In genomic region chr6:52926947-52927346, GRCm38 (mm10) we compare ENCODE assay signal across 10 mouse cellular contexts.
DNase-seq lines count a peak whose midpoint lies in the region; ATAC-seq and TF ChIP-seq lines count a peak whose summit lies in the region.
"Had no signal": no experiment of that assay in that cellular context is flagged by ENCODE, and none has a peak within 500 bp of the region (broad histone marks: within the 10 kb centered on the region; RNA-seq: fewer than 3 reads in every experiment).

No protein-coding gene starts in this region.

- POLR2A ChIA-PET in Patski (lab: Charles Lee) = no interaction called here

- H3K4me3 ChIP-seq in gastrocnemius, adult 2 months = no peak overlapping the region
- no peak overlapping the region for H3K4me3 ChIP-seq in liver, embryonic 14.5 days (ENCODE audit: insufficient read depth in 1 of 2, low read depth in 2 of 2, low read length in 2 of 2)
- H3K4me3 ChIP-seq in liver, embryonic 11.5 days (ENCODE audit: low read depth, low read length) = no peak overlapping the region
- H3K4me3 ChIP-seq: hindbrain, embryonic 15.5 days; midbrain, embryonic 15.5 days had no signal

- ATAC-seq in liver, embryonic 14.5 days (ENCODE audit: insufficient read depth) = no peak
- ATAC-seq in liver, embryonic 11.5 days (replicated peaks; ENCODE audit: low FRiP score) = no peak
- no peak for ATAC-seq in Patski
- 0 out of 2 replicates have a peak, but pooled peaks have one; percentile 30 for ATAC-seq in megakaryocyte-erythroid progenitor cell, adult 5-6 weeks (replicated peaks; ENCODE audit: low FRiP score, low TSS enrichment, poor library complexity, severe bottlenecking)
- ATAC-seq: midbrain, embryonic 15.5 days had no signal

- H3K27ac ChIP-seq in gastrocnemius, adult 2 months = no peak overlapping the region
- H3K27ac ChIP-seq in liver, embryonic 14.5 days = no peak overlapping the region
- no peak overlapping the region for H3K27ac ChIP-seq in liver, embryonic 11.5 days (ENCODE audit: low read depth, low read length)
- H3K27ac ChIP-seq: hindbrain, embryonic 15.5 days; midbrain, embryonic 15.5 days had no signal

- no peak overlapping the region for H3K9ac ChIP-seq in liver, embryonic 14.5 days (replicated peaks)
- no peak overlapping the region for H3K9ac ChIP-seq in liver, embryonic 11.5 days (ENCODE audit: low read depth, low read length)
- H3K9ac ChIP-seq: hindbrain, embryonic 15.5 days; midbrain, embryonic 15.5 days had no signal

- H3K4me1 ChIP-seq in liver, embryonic 14.5 days (replicated peaks; ENCODE audit: control insufficient read depth in 2 of 2, insufficient read depth in 2 of 2, low read length in 1 of 2) = no peaks in the 10 kb centered on the region
- no peaks in the 10 kb centered on the region for H3K4me1 ChIP-seq in liver, embryonic 11.5 days (replicated peaks; ENCODE audit: control insufficient read depth, insufficient read depth, low read length)
- H3K4me1 ChIP-seq: hindbrain, embryonic 15.5 days; midbrain, embryonic 15.5 days had no signal

- intact Hi-C loops in gastrocnemius, adult 2 months (cut with DNase I) = loop anchor here (5.0 kb wide), 1 partner anchor 45 kb away; no protein-coding TSS in a partner anchor

- peak; percentile 51 for TF ChIP-seq CTCF in gastrocnemius, adult 2 months (IDR thresholded peaks at IDR 0.05)
- TF ChIP-seq CTCF in liver, embryonic 14.5 days (IDR thresholded peaks at IDR 0.05; ENCODE audit: low read depth) = peak; percentile 32
- TF ChIP-seq CTCF in Patski (IDR thresholded peaks at IDR 0.05) = peak; percentile 53

- no peak overlapping the region for H3K4me2 ChIP-seq in liver, embryonic 14.5 days (ENCODE audit: low read depth)
- H3K4me2 ChIP-seq in liver, embryonic 11.5 days = no peak overlapping the region
- H3K4me2 ChIP-seq: hindbrain, embryonic 15.5 days; midbrain, embryonic 15.5 days had no signal

- H3K27me3 ChIP-seq in liver, embryonic 14.5 days (ENCODE audit: control insufficient read depth, insufficient read depth, low read length) = no peaks in the 10 kb centered on the region
- no peaks in the 10 kb centered on the region for H3K27me3 ChIP-seq in liver, embryonic 11.5 days (replicated peaks; ENCODE audit: control insufficient read depth, insufficient read depth, low read length)
- H3K27me3 ChIP-seq in Patski = no peaks in the 10 kb centered on the region
- H3K27me3 ChIP-seq: hindbrain, embryonic 15.5 days; midbrain, embryonic 15.5 days had no signal

- H3K36me3 ChIP-seq in liver, embryonic 14.5 days (replicated peaks; ENCODE audit: control insufficient read depth, insufficient read depth, low read depth) = no peaks in the 10 kb centered on the region
- no peaks in the 10 kb centered on the region for H3K36me3 ChIP-seq in liver, embryonic 11.5 days (ENCODE audit: control insufficient read depth, insufficient read depth, low read length)
- H3K36me3 ChIP-seq: hindbrain, embryonic 15.5 days; midbrain, embryonic 15.5 days had no signal

- WGBS in liver, embryonic 14.5 days (ENCODE audit: insufficient replicate concordance) = 60% methylated on average over 4 of the region's 4 CpGs
- WGBS in liver, embryonic 11.5 days = 70% methylated on average over 4 of the region's 4 CpGs

- no peak for TF ChIP-seq EP300 in liver, embryonic 14.5 days (IDR thresholded peaks at IDR 0.05; ENCODE audit: low read depth)

- in situ Hi-C loops in Patski (cut with MboI; ENCODE audit: low pct_unique_long_range_greater_than_20kb) = no loop called here

- DNase-seq in gastrocnemius, adult 2 months = no peak
- no peak for DNase-seq in gastrocnemius, postnatal 4 days (ENCODE audit: low spot score in 2 of 2)
- DNase-seq in liver, embryonic 14.5 days (ENCODE audit: low read depth in 3 of 3, low spot score in 3 of 3) = no peak
- DNase-seq in liver, embryonic 11.5 days (ENCODE audit: low spot score) = no peak
- DNase-seq in Patski (ENCODE audit: low read depth, low spot score) = no peak
- DNase-seq in frontal cortex, postnatal 10 days (ENCODE audit: low spot score in 2 of 2) = no peak
- no peak for DNase-seq in layer of hippocampus, adult 9-11 months

- no peaks in the 10 kb centered on the region for H3K9me3 ChIP-seq in liver, embryonic 14.5 days (ENCODE audit: control insufficient read depth, low read length)
- no peaks in the 10 kb centered on the region for H3K9me3 ChIP-seq in liver, embryonic 11.5 days (ENCODE audit: control insufficient read depth, low read length)
- H3K9me3 ChIP-seq: hindbrain, embryonic 15.5 days; midbrain, embryonic 15.5 days had no signal

- CTCF ChIA-PET in Patski (lab: Charles Lee) = interaction anchor here (1.0 to 2.2 kb wide), 7 partner anchors 8 to 60 kb away, joined by 3 to 6 read pairs (median 4); no protein-coding TSS in a partner anchor
